Comparison of ENCODE assay signal across 9 mouse cellular contexts in the genomic region with DNA sequence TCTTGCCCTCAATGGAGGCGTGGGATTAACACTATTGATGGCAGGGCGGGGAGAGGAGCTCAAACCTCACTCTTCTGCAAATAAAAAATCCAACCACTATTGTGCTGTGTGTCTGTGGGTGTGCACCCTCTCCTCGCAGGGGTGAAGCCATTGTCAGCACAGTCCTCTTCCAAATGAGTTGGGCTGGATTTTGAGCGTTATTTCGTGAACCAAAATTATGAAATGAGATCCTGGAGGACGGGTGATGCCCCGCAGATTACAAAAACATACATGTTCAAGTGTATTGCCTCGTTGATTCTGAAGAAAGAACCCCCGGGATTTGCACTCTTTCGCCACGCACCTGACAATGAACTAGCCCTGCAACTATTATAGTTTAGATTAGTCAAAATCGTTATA. TPM values are rescaled to one million over a fixed set of nuclear protein-coding genes. Genes with fewer than 3 reads are reported as not detected.
A peak's percentile ranks its signal among the peaks of the same experiment; 100 is the strongest.
DNase-seq lines count a peak whose midpoint lies in the region; ATAC-seq and TF ChIP-seq lines count a peak whose summit lies in the region.
"Had no signal": no experiment of that assay in that cellular context is flagged by ENCODE, and none has a peak within 500 bp of the region (broad histone marks: within the 10 kb centered on the region; RNA-seq: fewer than 3 reads in every experiment).

No protein-coding gene starts in this region.

- no peak overlapping the region for H3K4me3 ChIP-seq in kidney, postnatal 0 days (replicated peaks; ENCODE audit: low read depth, low read length)
- H3K4me3 ChIP-seq in embryonic facial prominence, embryonic 14.5 days (ENCODE audit: low read depth, low read length), result peak overlapping the region; percentile 31; the same call in 1 of the 2 replicates
- H3K4me3 ChIP-seq in hindbrain, embryonic 14.5 days (replicated peaks; ENCODE audit: low read length), result peak overlapping the region; percentile 15; the same call in 1 of the 2 replicates
- H3K4me3 ChIP-seq in midbrain, embryonic 14.5 days (replicated peaks; ENCODE audit: low read depth, low read length), result no peak overlapping the region

- no peak for ATAC-seq in kidney, postnatal 0 days (replicated peaks; ENCODE audit: low FRiP score, low read depth)
- no peak for ATAC-seq in embryonic facial prominence, embryonic 14.5 days (ENCODE audit: low read depth)
- ATAC-seq in hindbrain, embryonic 14.5 days (ENCODE audit: low FRiP score), result no peak
- ATAC-seq in midbrain, embryonic 14.5 days (ENCODE audit: low FRiP score, low TSS enrichment), result no peak

- no peak for DNase-seq in kidney, postnatal 0 days (ENCODE audit: low spot score)
- DNase-seq in kidney, adult 8-10 months, result no peak
- no peak for DNase-seq in embryonic facial prominence, embryonic 14.5 days (ENCODE audit: low spot score)
- DNase-seq in hindbrain, embryonic 14.5 days (ENCODE audit: low spot score), result no peak
- DNase-seq in midbrain, embryonic 14.5 days, result peak; percentile 24
- no peak for DNase-seq in layer of hippocampus, adult 9-11 months
- DNase-seq in B cell, adult 2 months, result no peak
- DNase-seq in adrenal gland, postnatal 10 days, result no peak

- peaks cover 82% of the 10 kb centered on the region for H3K27me3 ChIP-seq in kidney, postnatal 0 days (ENCODE audit: insufficient read depth, low read length)
- peaks cover 94% of the 10 kb centered on the region for H3K27me3 ChIP-seq in embryonic facial prominence, embryonic 14.5 days (replicated peaks; ENCODE audit: control insufficient read depth, insufficient read depth, low read length)
- peaks cover 96% of the 10 kb centered on the region for H3K27me3 ChIP-seq in hindbrain, embryonic 14.5 days (ENCODE audit: control insufficient read depth, insufficient read depth, low read length)
- H3K27me3 ChIP-seq in midbrain, embryonic 14.5 days (ENCODE audit: control insufficient read depth, insufficient read depth, low read length), result peaks cover 74% of the 10 kb centered on the region

- TF ChIP-seq CTCF in kidney, postnatal 0 days (IDR thresholded peaks at IDR 0.05; ENCODE audit: low read depth), result no peak

- no peak overlapping the region for H3K9ac ChIP-seq in kidney, postnatal 0 days (ENCODE audit: low read depth, low read length)
- no peak overlapping the region for H3K9ac ChIP-seq in embryonic facial prominence, embryonic 14.5 days (ENCODE audit: low read depth, low read length)
- no peak overlapping the region for H3K9ac ChIP-seq in hindbrain, embryonic 14.5 days
- no peak overlapping the region for H3K9ac ChIP-seq in midbrain, embryonic 14.5 days (replicated peaks; ENCODE audit: low read length)
- H3K9ac ChIP-seq: liver, embryonic 14.5 days had no signal

- peak overlapping the region; percentile 51; the same call in 1 of the 2 replicates for H3K4me2 ChIP-seq in kidney, postnatal 0 days (ENCODE audit: low read length)
- H3K4me2 ChIP-seq in embryonic facial prominence, embryonic 14.5 days (ENCODE audit: low read depth, low read length), result peak overlapping the region; percentile 51
- H3K4me2 ChIP-seq in hindbrain, embryonic 14.5 days (replicated peaks), result peak overlapping the region; percentile 41
- peak overlapping the region; percentile 43; the same call in 1 of the 2 replicates for H3K4me2 ChIP-seq in midbrain, embryonic 14.5 days (ENCODE audit: low read length)

- no peaks in the 10 kb centered on the region for H3K36me3 ChIP-seq in kidney, postnatal 0 days (ENCODE audit: insufficient read depth, low read length)
- no peaks in the 10 kb centered on the region for H3K36me3 ChIP-seq in embryonic facial prominence, embryonic 14.5 days (ENCODE audit: control insufficient read depth, insufficient read depth, low read length)
- H3K36me3 ChIP-seq in hindbrain, embryonic 14.5 days (replicated peaks; ENCODE audit: control insufficient read depth, insufficient read depth), result no peaks in the 10 kb centered on the region
- no peaks in the 10 kb centered on the region for H3K36me3 ChIP-seq in midbrain, embryonic 14.5 days (ENCODE audit: control insufficient read depth, insufficient read depth, low read length)

- WGBS in kidney, postnatal 0 days, result 17% methylated on average over 12 of the region's 12 CpGs
- WGBS in embryonic facial prominence, embryonic 14.5 days, result 17% methylated on average over 12 of the region's 12 CpGs
- WGBS in hindbrain, embryonic 14.5 days, result 15% methylated on average over 12 of the region's 12 CpGs
- 9% methylated on average over 12 of the region's 12 CpGs for WGBS in midbrain, embryonic 14.5 days

- no peak overlapping the region for H3K27ac ChIP-seq in kidney, postnatal 0 days
- H3K27ac ChIP-seq in embryonic facial prominence, embryonic 14.5 days (replicated peaks; ENCODE audit: low read depth, low read length), result no peak overlapping the region
- no peak overlapping the region for H3K27ac ChIP-seq in hindbrain, embryonic 14.5 days
- no peak overlapping the region for H3K27ac ChIP-seq in midbrain, embryonic 14.5 days (replicated peaks; ENCODE audit: low read depth, low read length)
- H3K27ac ChIP-seq: liver, embryonic 14.5 days had no signal

- H3K4me1 ChIP-seq in kidney, postnatal 0 days (replicated peaks; ENCODE audit: insufficient read depth, low read length), result peaks cover 31% of the 10 kb centered on the region
- peaks cover 22% of the 10 kb centered on the region for H3K4me1 ChIP-seq in embryonic facial prominence, embryonic 14.5 days (ENCODE audit: control insufficient read depth, insufficient read depth, low read length)
- H3K4me1 ChIP-seq in hindbrain, embryonic 14.5 days (replicated peaks; ENCODE audit: control insufficient read depth, insufficient read depth, low read length), result no peaks in the 10 kb centered on the region; the same call in 1 of the 2 replicates
- peaks cover 15% of the 10 kb centered on the region; the same call in 1 of the 2 replicates for H3K4me1 ChIP-seq in midbrain, embryonic 14.5 days (ENCODE audit: control insufficient read depth, insufficient read depth, low read length)

- no peaks in the 10 kb centered on the region for H3K9me3 ChIP-seq in kidney, postnatal 0 days (replicated peaks; ENCODE audit: low read length)
- H3K9me3 ChIP-seq in embryonic facial prominence, embryonic 14.5 days (ENCODE audit: control insufficient read depth, low read length), result no peaks in the 10 kb centered on the region
- H3K9me3 ChIP-seq in hindbrain, embryonic 14.5 days (ENCODE audit: control insufficient read depth, low read length), result 0 out of 2 replicates have a peak, but pooled peaks cover 3% of the 10 kb centered on the region
- no peaks in the 10 kb centered on the region for H3K9me3 ChIP-seq in midbrain, embryonic 14.5 days (ENCODE audit: control insufficient read depth, low read length)

RNA-seq across cellular contexts. Expression of a gene that starts 1.2 kb away (rescaled TPM):
- 0.06 TPM in 1 of 2 replicates, not detected in the other for polyA plus RNA-seq in kidney, postnatal 0 days (2015; fragmentation: Nextera tagmentation; extraction: Ambion mirVana)
- 0.39 and 0.79 TPM in 2 replicates for polyA plus RNA-seq in embryonic facial prominence, embryonic 14.5 days (2014; fragmentation: Nextera tagmentation; extraction: Ambion mirVana)
- polyA plus RNA-seq in hindbrain, embryonic 14.5 days (2014; fragmentation: Nextera tagmentation; extraction: Ambion mirVana), result 0.08 TPM in 1 of 2 replicates, not detected in the other
- not detected in 2 replicates for polyA plus RNA-seq in midbrain, embryonic 14.5 days (2014; fragmentation: Nextera tagmentation; extraction: Ambion mirVana)
- under 1 TPM; 0.42 to 0.45 TPM for total RNA-seq in adrenal gland, postnatal 10 days (2021)

Comparison
In these comparisons a context has a peak if more than half of its experiments do, and no peak if none do; other contexts are left out.
1. H3K4me3 ChIP-seq: peak in embryonic facial prominence, embryonic 14.5 days (single experiment) and hindbrain, embryonic 14.5 days (single experiment); none in kidney, postnatal 0 days (single experiment) and midbrain, embryonic 14.5 days (single experiment).
2. Peak in every context shown above with its lines, with median percentiles within 50 percentile points of each other: H3K4me2 ChIP-seq.